In the genomic region with DNA sequence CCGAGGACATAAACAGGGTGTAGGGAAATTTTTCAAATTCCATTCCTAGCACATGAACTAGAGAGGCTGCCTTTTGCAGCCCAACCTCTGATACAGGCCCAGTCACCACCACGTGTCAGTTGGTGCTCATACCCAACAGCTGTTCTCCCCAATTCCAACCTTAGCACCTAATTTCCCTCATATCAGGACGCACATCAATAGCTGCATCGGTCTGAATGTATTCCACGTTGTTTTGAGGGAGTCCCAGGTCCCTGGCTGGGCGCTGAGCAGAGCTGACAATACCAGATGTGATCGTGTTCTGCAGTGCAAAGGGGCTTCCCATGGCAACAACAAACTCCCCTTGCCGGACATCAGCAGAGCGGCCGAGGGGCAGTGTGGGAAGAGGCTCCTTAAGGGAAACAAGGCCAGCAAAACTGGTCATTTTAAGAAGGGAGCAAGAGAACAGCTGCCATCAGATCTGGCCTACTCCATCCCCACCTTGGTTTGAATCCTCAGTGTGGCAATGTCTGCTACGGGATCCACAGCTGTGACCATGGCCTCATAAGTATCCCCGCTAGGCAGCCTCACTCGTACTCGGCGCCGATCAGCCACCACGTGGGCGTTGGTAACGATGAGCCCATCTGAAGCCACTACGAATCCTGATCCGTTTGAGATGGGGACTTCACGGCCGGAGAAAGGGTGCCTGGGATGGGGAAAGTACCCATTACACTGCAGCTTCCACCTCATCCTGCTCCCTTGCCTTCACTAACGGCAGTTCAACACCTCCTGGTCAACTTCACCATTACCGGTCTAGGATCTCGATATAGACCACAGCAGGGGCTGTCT, we compare ENCODE assay signal across 8 mouse cellular contexts. TPM values are rescaled to one million over a fixed set of nuclear protein-coding genes. Genes with fewer than 3 reads are reported as not detected.
DNase-seq lines count a peak whose midpoint lies in the region; ATAC-seq and TF ChIP-seq lines count a peak whose summit lies in the region.

No protein-coding gene starts in this region.

- no peaks in the 10 kb centered on the region; the same call in 1 of the 2 replicates for H3K79me2 ChIP-seq in heart, adult 2 months (replicated peaks; ENCODE audit: control insufficient read depth, insufficient read depth, low read length)

- H3K9ac ChIP-seq in heart, adult 2 months (ENCODE audit: low read depth, low read length): peak overlapping the region; percentile 75
- H3K9ac ChIP-seq in midbrain, postnatal 0 days (replicated peaks; ENCODE audit: low read length, poor library complexity, severe bottlenecking): peak overlapping the region; percentile 79

- H3K27ac ChIP-seq in heart, adult 2 months: peak overlapping the region; percentile 93
- H3K27ac ChIP-seq in hindbrain, embryonic 10.5 days: peak overlapping the region; percentile 95
- H3K27ac ChIP-seq in midbrain, postnatal 0 days (ENCODE audit: low read depth, low read length): peak overlapping the region; percentile 89

- peak overlapping the region; percentile 90 for H3K4me2 ChIP-seq in midbrain, postnatal 0 days (ENCODE audit: low read depth, low read length, poor library complexity, severe bottlenecking)

- peak; percentile 43 for DNase-seq in heart, adult 2 months
- DNase-seq in heart, postnatal 14 days: no peak
- DNase-seq in G1E (ENCODE audit: low spot score) (peak; percentile 60), liver (peak; percentile 70)
- DNase-seq in embryo, embryonic 10.5 days (ENCODE audit: low spot score): peak; percentile 67
- DNase-seq in hindbrain, embryonic 10.5 days (ENCODE audit: low spot score): peak; percentile 66
- peak; percentile 39 for DNase-seq in midbrain, postnatal 0 days (ENCODE audit: low spot score)
- DNase-seq in thymus, postnatal 25 days: peak; percentile 22

- H3K9me3 ChIP-seq in G1E (replicated peaks): no peaks in the 10 kb centered on the region
- no peaks in the 10 kb centered on the region for H3K9me3 ChIP-seq in hindbrain, embryonic 10.5 days
- no peaks in the 10 kb centered on the region for H3K9me3 ChIP-seq in midbrain, postnatal 0 days (ENCODE audit: low read length)

- TF ChIP-seq POLR2A in heart, adult 2 months (IDR thresholded peaks at IDR 0.05; ENCODE audit: insufficient read depth, low read depth, low read length): no peak

- ATAC-seq in G1E (ENCODE audit: extremely low read depth, insufficient number of reproducible peaks, low FRiP score, poor library complexity, severe bottlenecking): no peak
- ATAC-seq in midbrain, postnatal 0 days (ENCODE audit: low FRiP score): peak; percentile 18; the same call in 1 of the 2 replicates

- intact Hi-C loops in heart, adult 2 months (cut with DNase I): no loop called here
- intact Hi-C loops in heart, postnatal 14 days (cut with DNase I): no loop called here

- H3K36me3 ChIP-seq in heart, adult 2 months (ENCODE audit: control insufficient read depth, insufficient read depth, low read length): no peaks in the 10 kb centered on the region
- H3K36me3 ChIP-seq in G1E (replicated peaks): peaks cover 67% of the 10 kb centered on the region
- H3K36me3 ChIP-seq in hindbrain, embryonic 10.5 days: peaks cover 49% of the 10 kb centered on the region
- H3K36me3 ChIP-seq in midbrain, postnatal 0 days (ENCODE audit: insufficient read depth, low read length): peaks cover 13% of the 10 kb centered on the region

- TF ChIP-seq EP300 in heart, adult 2 months (IDR thresholded peaks at IDR 0.05; ENCODE audit: insufficient read depth, low read depth, low read length): no peak

- WGBS in heart, adult 2 months: 4% methylated on average over 26 of the region's 26 CpGs
- 3% methylated on average over 26 of the region's 26 CpGs for WGBS in hindbrain, embryonic 10.5 days
- WGBS in midbrain, postnatal 0 days: under 1% methylated on average over 26 of the region's 26 CpGs

- no peaks in the 10 kb centered on the region; the same call in 1 of the 2 replicates for H3K27me3 ChIP-seq in heart, adult 2 months (ENCODE audit: control insufficient read depth, insufficient read depth, low read length)
- no peaks in the 10 kb centered on the region; the same call in 1 of the 2 replicates for H3K27me3 ChIP-seq in G1E (ENCODE audit: insufficient read depth, low read length)
- no peaks in the 10 kb centered on the region for H3K27me3 ChIP-seq in hindbrain, embryonic 10.5 days (ENCODE audit: insufficient read depth, poor library complexity, severe bottlenecking)
- no peaks in the 10 kb centered on the region for H3K27me3 ChIP-seq in midbrain, postnatal 0 days (ENCODE audit: insufficient read depth, low read length)

- peaks cover 8% of the 10 kb centered on the region for H3K4me1 ChIP-seq in heart, adult 2 months (ENCODE audit: control insufficient read depth, insufficient read depth, low read length)
- H3K4me1 ChIP-seq in G1E (ENCODE audit: insufficient read depth, low read depth, low read length): peaks cover 63% of the 10 kb centered on the region
- peaks cover 40% of the 10 kb centered on the region for H3K4me1 ChIP-seq in hindbrain, embryonic 10.5 days (replicated peaks)
- H3K4me1 ChIP-seq in midbrain, postnatal 0 days (ENCODE audit: insufficient read depth, low read length): peaks cover 10% of the 10 kb centered on the region

- TF ChIP-seq CTCF in heart, adult 2 months (IDR thresholded peaks at IDR 0.05): no peak
- TF ChIP-seq CTCF in G1E (IDR thresholded peaks at IDR 0.05; ENCODE audit: low read depth, low read length): no peak
- no peak for TF ChIP-seq CTCF in midbrain, postnatal 0 days (IDR thresholded peaks at IDR 0.05)

- H3K4me3 ChIP-seq in heart, adult 2 months: peak overlapping the region; percentile 88
- peak overlapping the region; percentile 95 for H3K4me3 ChIP-seq in G1E (ENCODE audit: low read depth, low read length)
- peak overlapping the region; percentile 99 for H3K4me3 ChIP-seq in hindbrain, embryonic 10.5 days
- H3K4me3 ChIP-seq in midbrain, postnatal 0 days (ENCODE audit: low read depth, low read length): peak overlapping the region; percentile 84

RNA-seq across cellular contexts. Expression of gene Aup1, which starts 1.0 kb away (rescaled TPM):
- 10 to 100 TPM; 70.9 to 87.0 TPM for total RNA-seq in heart, adult 2 months (2021)
- polyA plus RNA-seq in heart, adult 2 months (2012; rRNA removed): 148 and 178 TPM in 2 replicates
- total RNA-seq in heart, postnatal 14 days (2021): 10 to 100 TPM; 82.7 to 85.5 TPM
- total RNA-seq in G1E (2014; fragmentation: Nextera tagmentation): 409 and 454 TPM in 2 replicates
- 133 and 163 TPM in 2 replicates for total RNA-seq in G1E (2017)
- 1,014 and 1,378 TPM in 2 replicates for polyA plus RNA-seq in G1E (2012)
- 169 and 179 TPM in 2 replicates for polyA plus RNA-seq in hindbrain, embryonic 10.5 days (2016; fragmentation: Nextera tagmentation; extraction: Ambion mirVana)
- total RNA-seq in midbrain, postnatal 0 days (2014; rRNA removed): 180 and 190 TPM in 2 replicates
- polyA plus RNA-seq in midbrain, postnatal 0 days (2015; fragmentation: Nextera tagmentation; extraction: Ambion mirVana): 130 and 155 TPM in 2 replicates

RNA-seq across cellular contexts. Expression of gene Htra2, which starts 1.7 kb away (rescaled TPM):
- total RNA-seq in heart, adult 2 months (2021): 10 to 100 TPM; 26.9 to 30.4 TPM
- polyA plus RNA-seq in heart, adult 2 months (2012; rRNA removed): 35.4 and 37.6 TPM in 2 replicates
- 10 to 100 TPM; 30.2 to 34.6 TPM for total RNA-seq in heart, postnatal 14 days (2021)
- 36.0 and 39.9 TPM in 2 replicates for total RNA-seq in G1E (2014; fragmentation: Nextera tagmentation)
- total RNA-seq in G1E (2017): 36.7 and 47.0 TPM in 2 replicates
- polyA plus RNA-seq in G1E (2012): 35.6 and 36.5 TPM in 2 replicates
- polyA plus RNA-seq in hindbrain, embryonic 10.5 days (2016; fragmentation: Nextera tagmentation; extraction: Ambion mirVana): 70.9 and 82.5 TPM in 2 replicates
- total RNA-seq in midbrain, postnatal 0 days (2014; rRNA removed): 45.4 and 56.5 TPM in 2 replicates
- polyA plus RNA-seq in midbrain, postnatal 0 days (2015; fragmentation: Nextera tagmentation; extraction: Ambion mirVana): 87.8 and 93.4 TPM in 2 replicates

RNA-seq across cellular contexts. Expression of gene Dqx1, which starts 4.3 kb away (rescaled TPM):
- under 1 TPM; 0.65 to 0.80 TPM for total RNA-seq in heart, adult 2 months (2021)
- 1.4 TPM in 2 replicates for polyA plus RNA-seq in heart, adult 2 months (2012; rRNA removed)
- under 1 TPM; 0.57 to 0.61 TPM for total RNA-seq in heart, postnatal 14 days (2021)
- total RNA-seq in G1E (2014; fragmentation: Nextera tagmentation) (23.5 and 28.7 TPM in 2 replicates), G1E (2017) (2.5 and 3.8 TPM in 2 replicates)
- 1.4 and 2.3 TPM in 2 replicates for polyA plus RNA-seq in G1E (2012)
- 2.2 and 3.5 TPM in 2 replicates for polyA plus RNA-seq in hindbrain, embryonic 10.5 days (2016; fragmentation: Nextera tagmentation; extraction: Ambion mirVana)
- 0.09 and 0.11 TPM in 2 replicates for total RNA-seq in midbrain, postnatal 0 days (2014; rRNA removed)
- 0.30 and 0.32 TPM in 2 replicates for polyA plus RNA-seq in midbrain, postnatal 0 days (2015; fragmentation: Nextera tagmentation; extraction: Ambion mirVana)

RNA-seq across cellular contexts. Expression of gene Tlx2, which starts 16.7 kb away (rescaled TPM):
- not detected for total RNA-seq in heart, adult 2 months (2021)
- polyA plus RNA-seq in heart, adult 2 months (2012; rRNA removed): 0.14 TPM in 1 of 2 replicates, not detected in the other
- total RNA-seq in heart, postnatal 14 days (2021): not detected
- not detected in 2 replicates for total RNA-seq in G1E (2014; fragmentation: Nextera tagmentation)
- total RNA-seq in G1E (2017): not detected in 2 replicates
- not detected in 2 replicates for polyA plus RNA-seq in G1E (2012)
- 5.6 and 12.3 TPM in 2 replicates for polyA plus RNA-seq in hindbrain, embryonic 10.5 days (2016; fragmentation: Nextera tagmentation; extraction: Ambion mirVana)
- total RNA-seq in midbrain, postnatal 0 days (2014; rRNA removed): not detected in 2 replicates
- not detected in 2 replicates for polyA plus RNA-seq in midbrain, postnatal 0 days (2015; fragmentation: Nextera tagmentation; extraction: Ambion mirVana)

RNA-seq across cellular contexts. Expression of gene Loxl3, which starts 19.4 kb away (rescaled TPM):
- 1 to 10 TPM; 1.9 to 2.1 TPM for total RNA-seq in heart, adult 2 months (2021)
- polyA plus RNA-seq in heart, adult 2 months (2012; rRNA removed): 5.4 and 7.2 TPM in 2 replicates
- 1 to 10 TPM; 3.9 to 4.9 TPM for total RNA-seq in heart, postnatal 14 days (2021)
- total RNA-seq in G1E (2014; fragmentation: Nextera tagmentation) (0.75 and 0.87 TPM in 2 replicates), G1E (2017) (0.71 and 1.1 TPM in 2 replicates)
- 0.12 and 0.32 TPM in 2 replicates for polyA plus RNA-seq in G1E (2012)
- 10.5 and 10.7 TPM in 2 replicates for polyA plus RNA-seq in hindbrain, embryonic 10.5 days (2016; fragmentation: Nextera tagmentation; extraction: Ambion mirVana)
- 6.9 and 7.3 TPM in 2 replicates for total RNA-seq in midbrain, postnatal 0 days (2014; rRNA removed)
- 4.7 and 5.6 TPM in 2 replicates for polyA plus RNA-seq in midbrain, postnatal 0 days (2015; fragmentation: Nextera tagmentation; extraction: Ambion mirVana)

Comparison
In these comparisons a context has a peak if more than half of its experiments do, and no peak if none do; other contexts are left out.
1. DNase-seq: peak in heart, adult 2 months (2 of 2), G1E (single experiment), embryo, embryonic 10.5 days (single experiment), hindbrain, embryonic 10.5 days (single experiment), liver (single experiment), midbrain, postnatal 0 days (single experiment) and thymus, postnatal 25 days (single experiment); none in heart, postnatal 14 days (0 of 2).
2. Peak in every context shown above with its lines, with median percentiles within 50 percentile points of each other: H3K27ac ChIP-seq and H3K4me3 ChIP-seq.